Mouse (Mus musculus) kidney, adult 2 months (tissue): ENCODE measurements around the gene Ppfibp1. TPM values are rescaled to one million over a fixed set of nuclear protein-coding genes. Genes with fewer than 3 reads are reported as not detected.

Experiments used
- DNase-seq: peaks from one replicate; pipeline ENCODE4 v3.0.0; 2021
- H3K27ac ChIP-seq: fragments of 200-500 bp; 2 replicates; pipeline ENCODE4 v1.5.1; 2012; ENCODE audit warnings: low read depth, low read length, control low read depth, inconsistent platforms; ENCODE audit not compliant: insufficient read depth
- H3K27me3 ChIP-seq: fragments of 200-500 bp; replicated peaks from 2 replicates; pipeline ENCODE4 v1.6.1; 2012; ENCODE audit warnings: mild to moderate bottlenecking, moderate library complexity, low read length, inconsistent platforms; ENCODE audit not compliant: control insufficient read depth, insufficient read depth
- H3K36me3 ChIP-seq: fragments of 200-500 bp; 2 replicates; pipeline ENCODE4 v1.6.1; 2012; ENCODE audit warnings: mild to moderate bottlenecking, moderate library complexity, low read length, inconsistent platforms; ENCODE audit not compliant: control insufficient read depth, insufficient read depth
- H3K4me1 ChIP-seq: fragments of 200-500 bp; 2 replicates; pipeline ENCODE4 v1.6.1; 2011; ENCODE audit warnings: low read length; ENCODE audit not compliant: control insufficient read depth, insufficient read depth
- H3K4me3 ChIP-seq: fragments of 200-500 bp; 2 replicates; pipeline ENCODE4 v1.5.1; 2011; ENCODE audit warnings: mild to moderate bottlenecking, low read depth, low read length, control low read depth; ENCODE audit not compliant: insufficient read depth
- CTCF ChIP-seq: fragments of 200-500 bp; conservative IDR thresholded peaks from 2 replicates; pipeline ENCODE4 v1.5.1; 2011; ENCODE audit warnings: low read depth, mild to moderate bottlenecking, control low read depth, low read length, moderate library complexity, mixed read lengths; ENCODE audit not compliant: insufficient read depth, insufficient read length
- POLR2A ChIP-seq: fragments of 200-500 bp; IDR thresholded peaks from one replicate; pipeline ENCODE4 v1.6.1; 2011; ENCODE audit warnings: low read depth, low read length, control low read depth
- WGBS: fragments of 180-500 bp; shearing (Covaris S2); methylation state at CpG from one replicate; pipeline ENCODE4 v1.1.7; 2018; 5-methylcytosine and 5-hydroxymethylcytosine counted together
- polyA plus RNA-seq: library from polyadenylated mRNA; depleted of rRNA; stranded (reverse); fragments of >200 nt; gene quantifications from 2 replicates; pipeline ENCODE4 v1.2.3, GENCODE M21; 2012

The Ppfibp1 gene
- polyA plus RNA-seq, 1 experiment: 23.4 TPM

- peak; percentile 64 for DNase-seq
- Histone ChIP-seq H3K27ac (peak overlapping the region; percentile 61), H3K4me1 (peaks cover 45% of the 10 kb centered on the region), H3K4me3 (no peak overlapping the region), H3K27me3 (no peaks in the 10 kb centered on the region), H3K36me3 (no peaks in the 10 kb centered on the region; the same call in 1 of the 2 replicates)
- TF ChIP-seq CTCF (no peak), POLR2A (no peak)
- WGBS: 18% methylated on average over 4 of the region's 4 CpGs
These were observed 25.4 kb downstream of the Ppfibp1 start for GRCm38 (mm10) chr6:146913489-146914198.

- WGBS: 91% methylated on average over 1 of the region's 1 CpGs
- no peak for TF ChIP-seq CTCF
- no peak for TF ChIP-seq POLR2A
- no peaks in the 10 kb centered on the region; the same call in 1 of the 2 replicates for H3K36me3 ChIP-seq
- no peak overlapping the region for H3K4me3 ChIP-seq
- DNase-seq: no peak
- H3K27ac ChIP-seq: no peak overlapping the region
- peaks cover 33% of the 10 kb centered on the region for H3K4me1 ChIP-seq
- no peaks in the 10 kb centered on the region for H3K27me3 ChIP-seq
These were observed 27.5 kb downstream of the Ppfibp1 start for GRCm38 (mm10) chr6:146915808-146916207.

- 71% methylated on average over 3 of the region's 3 CpGs for WGBS
- DNase-seq: peak; percentile 38
- Histone ChIP-seq H3K27me3 (no peaks in the 10 kb centered on the region), H3K4me3 (no peak overlapping the region), H3K27ac (no peak overlapping the region), H3K36me3 (no peaks in the 10 kb centered on the region; the same call in 1 of the 2 replicates), H3K4me1 (peaks cover 23% of the 10 kb centered on the region)
- TF ChIP-seq CTCF (no peak), POLR2A (no peak)
These were observed 29.1 kb downstream of the Ppfibp1 start for GRCm38 (mm10) chr6:146917396-146917795.

- Histone ChIP-seq H3K36me3 (no peaks in the 10 kb centered on the region; the same call in 1 of the 2 replicates), H3K4me3 (no peak overlapping the region), H3K27me3 (no peaks in the 10 kb centered on the region), H3K27ac (peak overlapping the region; percentile 59), H3K4me1 (peaks cover 16% of the 10 kb centered on the region)
- 53% methylated on average over 6 of the region's 6 CpGs for WGBS
- TF ChIP-seq POLR2A: no peak
- no peak for TF ChIP-seq CTCF
- DNase-seq: peak; percentile 82
These were observed 30.1 kb downstream of the Ppfibp1 start for GRCm38 (mm10) chr6:146918341-146918740.

GRCm38 (mm10) chr6:146926415-146926980, 38.2 kb downstream of the Ppfibp1 start:
- Histone ChIP-seq H3K27ac (peak overlapping the region; percentile 45), H3K4me3 (no peak overlapping the region), H3K36me3 (no peaks in the 10 kb centered on the region), H3K27me3 (no peaks in the 10 kb centered on the region), H3K4me1 (peaks cover 23% of the 10 kb centered on the region)
- DNase-seq: no peak
- WGBS: 46% methylated on average over 5 of the region's 5 CpGs
- TF ChIP-seq POLR2A (no peak), CTCF (no peak)

DNA sequence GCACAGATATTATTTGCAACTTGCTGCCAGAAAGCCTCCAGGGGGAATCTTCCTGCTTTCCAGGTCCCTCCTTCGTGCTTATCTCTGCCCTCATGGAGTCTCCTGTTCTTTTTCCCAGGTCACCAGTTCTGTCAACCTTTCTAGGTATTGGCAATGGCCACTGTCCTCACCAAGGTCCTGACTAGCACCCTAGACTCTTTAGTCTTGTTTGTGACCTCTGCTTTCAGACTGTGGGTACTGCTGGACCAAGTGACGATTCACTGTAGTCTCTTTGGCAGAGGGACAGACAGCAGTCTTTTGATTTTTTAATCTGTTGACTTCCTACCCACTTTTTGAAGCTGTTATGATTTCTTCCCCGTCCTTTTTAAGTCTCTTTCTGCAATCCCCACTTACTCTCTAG, 39.8 kb downstream of the Ppfibp1 start:
- Histone ChIP-seq H3K4me3 (no peak overlapping the region), H3K27me3 (no peaks in the 10 kb centered on the region), H3K27ac (0 out of 2 replicates have a peak overlapping the region, but pooled peaks have one; percentile 0), H3K4me1 (peaks cover 31% of the 10 kb centered on the region), H3K36me3 (no peaks in the 10 kb centered on the region)
- TF ChIP-seq CTCF: no peak
- no peak for TF ChIP-seq POLR2A
- WGBS: 43% methylated on average over 3 of the region's 3 CpGs
- DNase-seq: no peak

DNA sequence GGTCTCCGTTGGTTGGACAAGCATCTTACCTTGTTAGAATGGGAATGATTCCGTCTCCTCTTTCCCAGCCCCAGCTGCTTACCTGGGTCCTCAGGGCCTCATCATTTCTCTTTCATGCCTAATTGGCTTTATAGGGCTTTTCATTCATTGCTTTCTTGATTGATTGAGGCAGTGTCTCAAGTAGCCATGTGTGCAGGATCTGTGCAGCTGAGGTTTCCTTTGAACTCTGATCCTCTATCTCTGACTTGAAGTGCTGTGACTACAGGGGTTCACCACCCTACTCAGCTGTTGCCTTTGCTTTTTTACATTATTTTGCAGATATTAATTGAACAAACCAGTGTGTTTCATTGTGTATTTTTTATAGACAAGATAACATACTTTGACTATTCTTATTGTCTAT, 40.7 kb downstream of the Ppfibp1 start:
- no peaks in the 10 kb centered on the region for H3K27me3 ChIP-seq
- H3K36me3 ChIP-seq: no peaks in the 10 kb centered on the region
- peaks cover 34% of the 10 kb centered on the region for H3K4me1 ChIP-seq
- TF ChIP-seq CTCF (no peak), POLR2A (no peak)
- 88% methylated on average over 2 of the region's 2 CpGs for WGBS
- H3K27ac ChIP-seq: no peak overlapping the region
- DNase-seq: no peak
- no peak overlapping the region for H3K4me3 ChIP-seq
